8 mouse cellular contexts compared by ENCODE assay signal in genomic region chr19:45075323-45076035, GRCm38 (mm10). TPM values are rescaled to one million over a fixed set of nuclear protein-coding genes. Genes with fewer than 3 reads are reported as not detected.
DNase-seq lines count a peak whose midpoint lies in the region; ATAC-seq and TF ChIP-seq lines count a peak whose summit lies in the region.

No protein-coding gene starts in this region.

- H3K4me1 ChIP-seq in liver, adult 2 months (ENCODE audit: control insufficient read depth, insufficient read depth, low read length), result peaks cover 8% of the 10 kb centered on the region
- peaks cover 56% of the 10 kb centered on the region for H3K4me1 ChIP-seq in heart, embryonic 12.5 days (replicated peaks)
- peaks cover 58% of the 10 kb centered on the region for H3K4me1 ChIP-seq in limb, embryonic 13.5 days
- H3K4me1 ChIP-seq in neural tube, embryonic 14.5 days (ENCODE audit: control insufficient read depth, insufficient read depth, low read length), result peaks cover 16% of the 10 kb centered on the region

- no peak for DNase-seq in liver, adult 2 months (ENCODE audit: extremely low read depth, low read depth, low spot score)
- DNase-seq in liver, result no peak
- DNase-seq in urinary bladder, adult 2 months (ENCODE audit: low spot score), result no peak
- DNase-seq in spleen, postnatal 14 days (ENCODE audit: low spot score in 2 of 2), result no peak

- no peaks in the 10 kb centered on the region for H3K36me3 ChIP-seq in liver, adult 2 months (ENCODE audit: control insufficient read depth, insufficient read depth, low read length)
- no peaks in the 10 kb centered on the region for H3K36me3 ChIP-seq in heart, embryonic 12.5 days
- H3K36me3 ChIP-seq in limb, embryonic 13.5 days, result no peaks in the 10 kb centered on the region
- H3K36me3 ChIP-seq in neural tube, embryonic 14.5 days (ENCODE audit: control insufficient read depth, insufficient read depth, low read length), result no peaks in the 10 kb centered on the region

- H3K9me3 ChIP-seq in heart, embryonic 12.5 days (replicated peaks), result no peaks in the 10 kb centered on the region
- H3K9me3 ChIP-seq in limb, embryonic 13.5 days, result no peaks in the 10 kb centered on the region
- no peaks in the 10 kb centered on the region for H3K9me3 ChIP-seq in neural tube, embryonic 14.5 days (ENCODE audit: control insufficient read depth, low read length)

- peak overlapping the region; percentile 80 for H3K4me3 ChIP-seq in liver, adult 2 months (ENCODE audit: insufficient read depth, low read depth, low read length)
- peak overlapping the region; percentile 59 for H3K4me3 ChIP-seq in heart, embryonic 12.5 days
- H3K4me3 ChIP-seq in limb, embryonic 13.5 days, result peak overlapping the region; percentile 64
- H3K4me3 ChIP-seq in neural tube, embryonic 14.5 days (ENCODE audit: low read depth, low read length), result peak overlapping the region; percentile 65

- H3K4me2 ChIP-seq in heart, embryonic 12.5 days, result peak overlapping the region; percentile 98
- H3K4me2 ChIP-seq in limb, embryonic 13.5 days (replicated peaks), result peak overlapping the region; percentile 96
- peak overlapping the region; percentile 99 for H3K4me2 ChIP-seq in neural tube, embryonic 14.5 days (ENCODE audit: low read depth, low read length)

- peak overlapping the region; percentile 44 for H3K9ac ChIP-seq in liver, adult 2 months (ENCODE audit: low read depth, low read length)
- H3K9ac ChIP-seq in heart, embryonic 12.5 days, result peak overlapping the region; percentile 85
- peak overlapping the region; percentile 82 for H3K9ac ChIP-seq in limb, embryonic 13.5 days
- peak overlapping the region; percentile 80 for H3K9ac ChIP-seq in neural tube, embryonic 14.5 days (replicated peaks; ENCODE audit: low read depth, low read length)

- peaks cover 5% of the 10 kb centered on the region; the same call in 1 of the 2 replicates for H3K27me3 ChIP-seq in liver, adult 2 months (ENCODE audit: control insufficient read depth, insufficient read depth, low read length)
- H3K27me3 ChIP-seq in heart, embryonic 12.5 days (replicated peaks), result peaks cover 56% of the 10 kb centered on the region
- peaks cover 63% of the 10 kb centered on the region for H3K27me3 ChIP-seq in limb, embryonic 13.5 days
- H3K27me3 ChIP-seq in neural tube, embryonic 14.5 days (ENCODE audit: control insufficient read depth, insufficient read depth, low read length), result peaks cover 40% of the 10 kb centered on the region

- H3K27ac ChIP-seq in liver, adult 2 months (replicated peaks; ENCODE audit: insufficient read depth, low read depth, low read length), result peak overlapping the region; percentile 25
- peak overlapping the region; percentile 85 for H3K27ac ChIP-seq in heart, embryonic 12.5 days (ENCODE audit: poor library complexity, severe bottlenecking)
- peak overlapping the region; percentile 93 for H3K27ac ChIP-seq in limb, embryonic 13.5 days
- no peak overlapping the region; the same call in 1 of the 2 replicates for H3K27ac ChIP-seq in neural tube, embryonic 14.5 days (ENCODE audit: low read depth, low read length)

- peak; percentile 25 for ATAC-seq in activated CD4-positive, CD25-positive, alpha-beta regulatory T cell, adult 4 months
- ATAC-seq in heart, embryonic 12.5 days (ENCODE audit: insufficient number of reproducible peaks, low FRiP score), result peak; percentile 16
- ATAC-seq in limb, embryonic 13.5 days (ENCODE audit: low FRiP score, low read depth), result peak; percentile 25
- ATAC-seq in neural tube, embryonic 14.5 days (ENCODE audit: low read depth), result peak; percentile 26

- WGBS in liver, adult 2 months, result 7% methylated on average over 32 of the region's 32 CpGs
- under 1% methylated on average over 32 of the region's 32 CpGs for WGBS in heart, embryonic 12.5 days
- under 1% methylated on average over 32 of the region's 32 CpGs for WGBS in limb, embryonic 13.5 days
- WGBS in neural tube, embryonic 14.5 days, result under 1% methylated on average over 32 of the region's 32 CpGs

- TF ChIP-seq POLR2A in liver, adult 2 months (IDR thresholded peaks at IDR 0.05; ENCODE audit: extremely low read depth, insufficient read depth, low read length), result no peak

- no peaks in the 10 kb centered on the region for H3K79me2 ChIP-seq in liver, adult 2 months (ENCODE audit: control insufficient read depth, insufficient read depth, low read length)

- TF ChIP-seq CTCF in liver, adult 2 months (IDR thresholded peaks at IDR 0.05; ENCODE audit: low read depth, low read length), result no peak

RNA-seq across cellular contexts. Expression of gene Kazald1, which starts 0.4 kb away (rescaled TPM):
- total RNA-seq in liver, adult 2 months (2014; rRNA removed), result 0.67 and 1.2 TPM in 2 replicates
- polyA plus RNA-seq in liver, adult 2 months (2012; rRNA removed), result 1.1 and 1.2 TPM in 2 replicates
- under 1 TPM; 0.47 to 0.48 TPM for polyA plus RNA-seq in activated CD4-positive, CD25-positive, alpha-beta regulatory T cell, adult 4 months (2017; shearing (Covaris generic))
- polyA plus RNA-seq in heart, embryonic 12.5 days (2016; fragmentation: Nextera tagmentation; extraction: Ambion mirVana), result 2.9 and 3.0 TPM in 2 replicates
- polyA plus RNA-seq in limb, embryonic 13.5 days (2015; fragmentation: Nextera tagmentation; extraction: Ambion mirVana), result 18.6 and 20.4 TPM in 2 replicates
- 1.2 and 2.1 TPM in 2 replicates for polyA plus RNA-seq in neural tube, embryonic 14.5 days (2014; fragmentation: Nextera tagmentation; extraction: Ambion mirVana)
- polyA plus RNA-seq in urinary bladder, adult 2 months (2012; rRNA removed), result 24.9 and 25.1 TPM in 2 replicates

RNA-seq across cellular contexts. Expression of gene Sfxn3, which starts 28.2 kb away (rescaled TPM):
- total RNA-seq in liver, adult 2 months (2014; rRNA removed), result 0.65 and 0.94 TPM in 2 replicates
- 0.76 and 1.5 TPM in 2 replicates for polyA plus RNA-seq in liver, adult 2 months (2012; rRNA removed)
- polyA plus RNA-seq in activated CD4-positive, CD25-positive, alpha-beta regulatory T cell, adult 4 months (2017; shearing (Covaris generic)), result 10 to 100 TPM; 84.1 to 92.7 TPM
- polyA plus RNA-seq in heart, embryonic 12.5 days (2016; fragmentation: Nextera tagmentation; extraction: Ambion mirVana), result 20.4 and 21.3 TPM in 2 replicates
- polyA plus RNA-seq in limb, embryonic 13.5 days (2015; fragmentation: Nextera tagmentation; extraction: Ambion mirVana), result 26.0 and 26.5 TPM in 2 replicates
- polyA plus RNA-seq in neural tube, embryonic 14.5 days (2014; fragmentation: Nextera tagmentation; extraction: Ambion mirVana), result 73.7 and 79.6 TPM in 2 replicates
- 46.3 and 51.2 TPM in 2 replicates for polyA plus RNA-seq in urinary bladder, adult 2 months (2012; rRNA removed)

RNA-seq across cellular contexts. Expression of gene Pdzd7, which starts 30.0 kb away (rescaled TPM):
- not detected in 2 replicates for total RNA-seq in liver, adult 2 months (2014; rRNA removed)
- polyA plus RNA-seq in liver, adult 2 months (2012; rRNA removed), result 0.06 TPM in 1 of 2 replicates, not detected in the other
- under 1 TPM in 1 of 2 experiments, not detected in 1; 0.32 TPM for polyA plus RNA-seq in activated CD4-positive, CD25-positive, alpha-beta regulatory T cell, adult 4 months (2017; shearing (Covaris generic))
- polyA plus RNA-seq in heart, embryonic 12.5 days (2016; fragmentation: Nextera tagmentation; extraction: Ambion mirVana), result 0.09 and 0.18 TPM in 2 replicates
- 0.41 and 0.56 TPM in 2 replicates for polyA plus RNA-seq in limb, embryonic 13.5 days (2015; fragmentation: Nextera tagmentation; extraction: Ambion mirVana)
- polyA plus RNA-seq in neural tube, embryonic 14.5 days (2014; fragmentation: Nextera tagmentation; extraction: Ambion mirVana), result 2.3 and 2.5 TPM in 2 replicates
- 0.99 and 1.1 TPM in 2 replicates for polyA plus RNA-seq in urinary bladder, adult 2 months (2012; rRNA removed)
